Mouse (Mus musculus) cerebellum, adult 2 months (tissue): ENCODE measurements around the gene Krt34.

Source experiments
- CTCF ChIP-seq: fragments of 200-500 bp; IDR thresholded peaks from 2 replicates; pipeline ENCODE4 v1.5.1; 2011; ENCODE audit warnings: low read depth, mild to moderate bottlenecking, control low read depth, low read length, moderate library complexity, borderline replicate concordance; ENCODE audit not compliant: insufficient read depth
- POLR2A ChIP-seq: fragments of 200-500 bp; IDR thresholded peaks from 2 replicates; pipeline ENCODE4 v1.6.1; 2011; ENCODE audit warnings: low read length, control low read depth, borderline replicate concordance; ENCODE audit not compliant: insufficient read depth

- TF ChIP-seq POLR2A: no peak
- TF ChIP-seq CTCF: no peak; the same call in 1 of the 2 replicates
Observed at GRCm38 (mm10) chr11:100006624-100007023, 34.7 kb downstream of the Krt34 start.
